Mouse (Mus musculus): Measurements from ENCODE around the gene Cbl.

Gene Cbl

DNA sequence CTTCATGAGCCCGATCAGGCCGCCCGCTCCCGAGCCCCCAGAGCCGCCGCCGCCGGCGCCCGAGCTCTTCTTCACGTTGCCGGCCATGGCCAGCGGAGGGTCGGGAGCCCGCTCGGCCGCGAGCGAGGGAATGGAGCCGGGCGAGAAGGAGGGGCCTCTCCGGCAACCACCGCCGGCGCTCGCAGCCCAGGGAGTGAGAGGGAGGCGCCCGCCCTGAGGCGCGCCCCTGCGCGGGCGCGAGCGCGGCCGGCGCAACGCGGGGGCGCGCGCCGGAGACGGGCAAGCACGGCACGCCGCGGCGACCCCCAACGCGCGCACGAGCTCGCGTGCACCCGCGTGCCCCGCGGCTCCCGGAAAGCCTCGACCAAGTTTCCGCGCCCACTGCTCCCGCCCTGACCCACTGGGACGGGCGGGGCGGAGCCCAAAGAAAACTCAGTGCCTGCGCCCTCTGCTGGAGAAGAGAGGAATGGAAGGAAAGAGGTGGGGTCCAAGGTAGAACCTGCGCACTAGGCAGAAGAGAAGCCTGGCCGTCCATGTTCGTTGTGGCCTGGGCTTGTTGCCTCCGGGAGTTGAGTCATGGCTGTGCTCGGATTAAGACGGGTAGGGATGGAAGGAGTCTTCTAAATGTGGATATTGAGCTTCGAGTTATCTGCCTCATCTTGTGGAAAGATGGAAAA is at the start of gene Cbl:
Gene Cbl (minus strand): TSS at position 248 of the 677 bp plus-strand sequence.
- peak; percentile 97 to 99 for DNase-seq (ENCODE audit: low spot score in 2 of 2)

DNA sequence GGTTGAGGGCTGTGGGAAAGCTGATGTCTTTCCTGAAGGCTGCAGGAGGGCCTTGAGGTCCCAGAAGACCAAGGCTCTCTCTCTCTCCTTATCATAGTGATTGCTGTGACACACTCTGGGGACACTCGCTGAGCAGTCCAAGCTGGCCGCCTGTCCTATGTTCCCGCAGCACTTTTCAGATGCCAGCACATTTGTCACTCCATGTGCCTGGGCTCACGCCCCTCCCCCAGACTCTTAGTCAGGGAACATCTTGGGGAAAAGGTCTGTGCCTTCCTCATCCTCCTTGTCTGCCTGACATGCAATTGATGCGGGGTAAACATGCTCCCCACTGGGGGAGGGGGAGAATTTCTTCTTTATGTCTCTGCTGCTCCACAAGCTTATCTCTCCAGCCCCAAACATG is 49.3 kb upstream of the Cbl start:
- no peak for DNase-seq (ENCODE audit: low spot score in 2 of 2)

DNA sequence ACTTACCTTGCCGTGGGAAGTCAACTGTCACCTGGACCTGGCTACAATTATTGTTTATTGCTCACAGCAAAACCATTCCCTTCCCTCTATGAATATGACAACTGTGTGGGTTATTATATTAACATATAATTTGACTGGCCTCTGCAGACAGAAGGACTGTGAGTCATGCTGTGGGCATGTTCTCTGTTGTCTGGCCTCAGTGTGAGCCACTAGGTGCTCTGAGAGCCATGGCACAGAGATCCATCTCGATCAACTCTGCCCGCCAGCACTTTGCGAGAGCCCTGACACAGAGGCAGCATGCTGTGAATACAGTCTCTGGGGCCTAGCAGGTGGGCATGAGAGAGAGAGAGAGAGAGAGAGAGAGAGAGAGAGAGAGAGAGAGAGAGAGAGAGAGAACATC is 36.1 kb upstream of the Cbl start:
- DNase-seq (ENCODE audit: low spot score in 2 of 2): no peak

DNA sequence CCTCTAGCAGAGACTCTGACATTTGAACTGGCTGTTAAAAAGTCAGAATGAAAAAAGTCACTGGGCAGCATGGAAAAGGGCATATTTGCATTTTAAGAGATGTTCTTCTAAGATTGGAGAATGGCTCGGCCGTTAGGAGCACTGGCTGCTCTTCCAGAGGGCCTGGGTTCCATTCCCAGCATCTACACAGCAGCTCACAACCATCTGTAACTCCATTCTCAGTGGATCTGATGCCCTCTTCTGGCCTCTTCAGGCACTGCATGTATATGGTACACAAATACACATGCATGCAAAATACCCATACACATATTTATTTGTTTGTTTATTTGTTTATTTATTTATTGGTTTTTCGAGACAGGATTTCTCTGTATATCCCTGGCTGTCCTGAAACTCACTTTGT is 35.2 kb upstream of the Cbl start:
- no peak for DNase-seq (ENCODE audit: low spot score in 2 of 2)

DNA sequence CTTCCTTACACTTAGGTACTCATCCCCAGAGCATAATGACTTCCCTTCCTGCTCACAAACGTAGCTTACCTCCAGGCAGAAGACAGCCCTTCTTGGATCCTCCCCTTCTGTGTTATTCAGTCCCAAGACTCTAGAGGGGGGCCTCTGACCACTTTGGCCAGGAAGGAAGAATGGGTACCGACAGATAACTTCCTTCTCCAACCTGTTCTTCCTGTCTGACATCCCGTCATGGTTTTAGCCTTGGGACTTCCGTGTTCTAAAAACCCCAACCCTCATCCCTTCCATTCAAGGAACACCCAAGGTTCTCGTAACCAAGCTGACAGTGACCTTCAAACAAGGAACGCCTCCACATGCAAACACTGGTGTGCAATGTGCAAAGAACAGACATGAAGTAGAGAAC is 34.6 kb upstream of the Cbl start, which contains the start of gene Nlrx1:
Gene Nlrx1 (minus strand): TSS at position 168 of the 400 bp plus-strand sequence.
- no peak for DNase-seq (ENCODE audit: low spot score in 2 of 2)

DNA sequence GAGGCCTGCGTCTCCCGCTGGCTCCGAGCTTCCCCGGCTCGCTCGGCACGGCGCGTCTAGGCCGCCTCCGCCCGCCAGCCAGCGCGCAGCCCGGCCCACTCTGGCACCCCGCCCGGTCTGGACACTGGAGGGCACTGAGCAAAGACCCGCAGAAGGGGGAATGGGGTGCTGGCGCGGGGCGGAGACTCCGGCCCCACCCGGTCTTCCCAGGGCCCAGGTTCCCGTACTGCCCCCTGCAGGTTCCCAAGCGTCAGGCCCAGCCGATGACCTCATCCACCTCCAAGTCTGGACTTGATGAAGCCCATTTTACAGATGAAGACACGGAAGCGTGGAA is 34.1 kb upstream of the Cbl start:
- DNase-seq (ENCODE audit: low spot score in 2 of 2): peak; percentile 55 to 71

DNA sequence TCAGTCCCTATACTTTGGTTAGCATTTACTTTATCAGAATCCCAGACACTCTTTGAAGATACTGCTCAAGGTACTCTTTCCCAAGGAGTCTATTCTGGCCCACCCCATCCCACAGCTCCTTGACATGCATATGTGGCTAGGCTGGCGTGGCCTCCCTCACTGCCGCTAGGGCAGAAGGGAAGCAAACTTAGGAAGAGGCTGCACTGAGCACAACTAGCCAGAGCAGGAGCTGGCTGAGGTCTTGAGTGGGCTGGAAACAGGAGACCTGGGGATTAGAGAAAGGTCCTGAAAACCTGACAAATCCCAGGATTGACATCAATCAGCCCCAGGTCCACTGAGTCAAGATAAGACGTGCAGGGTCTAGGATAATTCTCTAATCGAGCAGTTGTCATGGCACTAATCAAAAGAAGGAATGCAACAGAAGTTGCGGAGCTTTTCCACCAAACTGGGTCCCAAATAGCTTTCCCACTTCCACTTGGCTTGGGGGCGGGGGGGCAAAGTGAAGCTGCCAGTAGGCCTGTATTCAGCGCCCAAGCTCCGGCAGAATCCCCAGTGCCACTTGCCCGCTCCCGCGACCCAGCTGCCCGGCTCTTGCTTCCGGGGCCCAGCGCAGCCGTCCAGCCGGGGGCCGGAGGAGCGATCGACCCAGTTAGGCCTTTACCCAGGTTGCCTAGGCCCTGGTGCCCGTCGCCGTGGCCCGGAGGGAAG is 33.6 kb upstream of the Cbl start:
- DNase-seq (ENCODE audit: low spot score in 2 of 2): no peak

DNA sequence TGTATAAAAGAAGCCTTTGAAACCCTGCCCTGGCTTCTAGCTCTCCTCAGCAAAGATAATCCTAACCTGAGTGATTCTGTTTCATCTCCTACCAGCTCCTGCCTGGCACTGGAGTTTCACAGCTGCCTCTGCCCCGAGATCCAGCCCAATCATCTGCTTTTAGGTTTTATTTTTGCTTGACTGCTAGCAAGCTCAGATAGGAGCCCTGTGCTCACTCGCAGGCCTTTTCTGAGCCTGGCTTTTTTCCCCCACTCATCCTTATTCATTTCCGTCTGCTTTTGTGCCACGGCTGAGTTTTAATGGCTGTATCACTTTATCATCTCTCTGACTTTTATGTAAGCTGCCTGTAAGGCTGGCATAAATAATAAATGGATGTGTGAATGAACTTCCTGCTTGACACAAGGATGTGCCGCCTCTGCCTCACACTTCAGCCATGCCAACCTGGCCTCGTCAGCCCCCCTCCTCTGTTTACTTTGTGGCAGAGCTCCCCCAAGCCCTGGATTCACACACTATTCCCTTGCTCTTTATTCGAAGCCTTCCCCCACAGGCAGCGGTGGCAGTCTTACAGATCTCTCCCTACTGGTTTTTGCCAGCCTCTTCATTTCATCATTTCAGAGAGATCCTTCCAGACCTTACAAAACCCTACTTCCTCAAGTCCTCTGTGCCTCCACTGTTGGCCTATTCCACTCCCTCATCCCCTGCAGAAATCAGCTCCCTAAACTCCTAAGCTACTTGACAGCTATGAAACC is 32.8 kb upstream of the Cbl start:
- peak in 1 of 2 experiments; percentile 32 for DNase-seq (ENCODE audit: low spot score in 2 of 2)

DNA sequence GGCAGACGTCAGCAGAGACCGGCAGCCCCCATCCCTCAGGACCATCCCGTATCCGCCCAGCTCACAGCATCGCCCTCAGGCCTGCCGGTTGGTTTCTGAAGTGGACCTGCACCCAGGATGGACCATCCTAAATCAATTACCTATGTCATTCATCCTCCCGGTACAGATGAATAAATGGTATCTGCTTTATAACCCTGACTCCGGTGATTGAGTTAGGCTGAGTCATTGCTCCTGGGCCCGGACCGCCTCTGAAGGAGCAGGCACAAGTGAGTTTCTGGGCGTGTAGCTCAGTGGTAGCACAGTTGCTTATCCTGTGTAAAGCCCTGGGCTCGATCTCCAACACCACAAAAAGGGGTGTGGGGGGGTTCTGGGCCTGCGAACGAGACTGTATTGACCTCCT is 27.5 kb upstream of the Cbl start:
- no peak for DNase-seq (ENCODE audit: low spot score in 2 of 2)

DNA sequence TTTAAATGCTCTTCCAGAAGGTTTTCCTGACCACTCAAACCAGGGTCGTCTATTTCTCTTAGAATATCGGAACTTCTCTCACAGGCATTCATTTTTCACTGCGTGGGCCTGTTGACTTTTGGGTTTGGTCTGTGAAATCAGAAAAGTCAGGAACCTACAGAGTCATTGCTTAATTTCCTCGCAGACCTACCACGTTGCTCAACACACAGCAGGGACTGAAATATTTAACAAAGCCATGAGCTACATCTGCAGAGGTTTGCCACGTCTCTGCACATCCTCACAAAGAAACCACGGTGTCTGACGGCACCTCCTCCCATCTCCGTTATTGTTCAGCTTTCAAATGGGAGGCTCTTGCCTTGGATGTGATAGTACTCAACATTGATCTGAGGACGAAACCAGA is 25.2 kb upstream of the Cbl start:
- DNase-seq (ENCODE audit: low spot score in 2 of 2): no peak

DNA sequence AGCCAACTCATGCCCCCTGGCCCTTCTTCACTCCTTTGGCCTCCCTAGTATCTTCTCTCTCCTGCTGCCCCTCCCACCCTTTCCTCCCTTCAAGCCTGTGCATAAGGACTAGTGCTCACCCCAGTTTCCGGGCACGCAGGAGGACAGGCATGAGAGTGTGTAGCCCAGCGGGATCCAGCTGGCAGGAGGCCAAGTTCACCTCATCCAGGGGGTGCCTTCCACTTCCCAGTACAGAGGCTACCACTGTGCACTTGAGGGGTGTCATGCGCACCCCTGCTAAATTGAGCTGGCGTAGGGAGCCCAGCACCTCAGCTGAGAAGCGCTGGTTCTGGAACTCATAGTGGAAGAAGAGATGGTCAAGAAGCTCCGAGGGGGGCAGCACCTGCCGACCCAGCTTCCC is 22.4 kb upstream of the Cbl start:
- no peak for DNase-seq (ENCODE audit: low spot score in 2 of 2)

DNA sequence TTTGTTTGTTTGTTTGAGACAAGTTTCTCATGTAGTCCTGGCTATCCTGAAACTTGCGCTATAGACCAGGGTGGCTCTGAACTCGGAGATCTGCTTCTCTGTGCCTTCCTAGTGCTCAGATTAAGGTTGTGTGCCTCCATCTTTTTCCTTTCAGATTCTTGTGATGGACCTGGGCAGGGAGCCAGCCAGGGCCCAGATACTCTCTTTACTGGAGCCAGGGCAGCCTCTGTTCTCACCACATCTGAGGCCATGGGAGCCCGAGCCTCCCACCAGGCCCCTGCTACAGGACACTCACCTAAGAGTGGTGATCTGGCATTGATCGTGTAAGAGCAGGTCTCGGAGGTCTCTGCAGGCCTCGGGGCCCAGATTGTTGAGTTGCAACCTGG is 21.3 kb upstream of the Cbl start:
- no peak for DNase-seq (ENCODE audit: low spot score in 2 of 2)

DNA sequence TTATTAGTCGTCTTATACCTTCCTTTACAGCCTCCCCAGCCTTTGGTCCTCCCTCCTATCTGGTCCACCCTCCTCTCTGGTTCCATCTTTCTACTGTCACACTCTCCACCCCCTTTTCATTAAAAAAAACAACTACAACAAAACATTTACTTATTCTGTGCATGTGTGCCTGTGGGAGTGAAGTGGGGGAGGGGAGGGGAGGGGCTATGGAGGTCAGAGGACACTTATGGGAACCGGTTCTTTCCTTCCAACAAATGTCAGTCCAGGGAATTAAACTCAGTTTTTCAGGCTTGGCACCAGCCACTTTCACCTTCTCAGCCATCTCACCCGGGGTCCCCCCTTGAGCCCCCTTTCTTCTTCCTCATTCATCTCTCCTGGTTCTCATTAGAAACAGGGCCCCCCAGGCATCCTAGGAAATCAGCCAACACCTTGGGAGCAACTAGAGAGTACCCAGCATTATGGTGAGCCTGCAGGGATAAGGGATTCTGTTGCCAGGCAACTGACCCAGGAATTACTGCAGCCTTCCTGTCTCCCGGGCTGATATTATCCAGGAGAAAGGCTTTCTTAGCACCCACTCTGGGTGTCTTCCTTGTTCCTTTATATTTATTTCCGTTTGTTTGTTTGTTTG is 20.8 kb upstream of the Cbl start:
- no peak for DNase-seq (ENCODE audit: low spot score in 2 of 2)

DNA sequence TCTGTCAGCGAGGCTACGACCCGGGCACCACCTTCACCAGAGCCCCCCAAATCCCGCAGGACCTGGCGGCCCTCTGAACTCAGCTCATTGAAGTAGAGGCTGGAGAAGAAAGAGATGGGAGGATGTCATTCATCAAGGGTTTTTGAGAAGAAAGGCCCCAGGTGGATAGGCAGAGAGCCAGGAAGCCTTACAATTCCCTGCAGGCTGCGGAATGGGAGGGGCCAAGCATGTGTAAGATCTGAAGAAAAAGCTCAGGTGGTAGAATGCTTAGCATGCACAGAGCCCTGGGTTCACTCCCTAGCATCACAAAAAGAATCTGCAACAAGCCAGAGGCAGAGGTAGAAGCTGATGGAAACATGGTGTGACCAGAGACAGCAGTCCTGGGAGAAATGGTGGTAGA is 19.6 kb upstream of the Cbl start:
- no peak for DNase-seq (ENCODE audit: low spot score in 2 of 2)

DNA sequence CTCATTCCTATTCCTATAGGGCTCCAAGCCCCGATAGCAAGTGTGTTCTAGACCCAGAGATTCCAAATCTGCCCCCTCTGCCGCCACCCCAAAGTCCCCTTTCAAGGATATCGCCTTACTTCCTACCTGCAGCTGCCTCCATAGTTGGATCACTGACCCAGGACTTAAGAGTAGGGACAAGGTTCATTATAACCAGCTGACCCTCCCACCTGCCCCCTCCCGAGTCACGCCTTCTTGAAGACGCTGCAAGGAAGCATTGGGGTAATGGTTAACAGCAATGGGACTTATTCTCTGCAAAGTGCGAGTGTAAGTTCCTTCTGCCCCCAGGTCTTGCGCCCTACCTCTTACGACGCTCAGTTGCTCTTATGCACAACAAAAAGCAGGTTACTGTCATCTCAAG is 17.5 kb upstream of the Cbl start, which contains the start of gene Pdzd3:
Gene Pdzd3 (minus strand): TSS at position 158 of the 400 bp plus-strand sequence.
- no peak for DNase-seq (ENCODE audit: low spot score in 2 of 2)

DNA sequence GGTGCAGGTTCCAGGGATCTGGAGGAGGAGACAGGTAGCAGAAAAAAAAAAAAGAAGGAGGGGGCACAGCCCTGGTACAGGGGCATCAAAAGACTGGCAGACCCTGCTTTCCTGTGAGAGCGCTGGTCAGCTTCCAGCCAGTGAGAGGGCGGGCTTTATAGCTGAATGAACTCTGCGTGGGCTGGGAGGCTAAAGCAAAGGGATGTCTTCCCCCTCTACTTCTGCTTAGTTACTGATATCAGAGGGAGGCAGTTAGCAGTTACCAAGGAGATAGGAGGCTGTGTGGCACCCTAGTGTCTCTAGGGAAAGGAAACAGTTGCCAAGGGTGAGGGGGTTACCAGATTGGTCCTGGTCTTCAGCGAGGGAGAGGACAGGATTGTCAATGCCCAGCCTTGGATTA is 16.6 kb upstream of the Cbl start:
- DNase-seq (ENCODE audit: low spot score in 2 of 2): no peak

DNA sequence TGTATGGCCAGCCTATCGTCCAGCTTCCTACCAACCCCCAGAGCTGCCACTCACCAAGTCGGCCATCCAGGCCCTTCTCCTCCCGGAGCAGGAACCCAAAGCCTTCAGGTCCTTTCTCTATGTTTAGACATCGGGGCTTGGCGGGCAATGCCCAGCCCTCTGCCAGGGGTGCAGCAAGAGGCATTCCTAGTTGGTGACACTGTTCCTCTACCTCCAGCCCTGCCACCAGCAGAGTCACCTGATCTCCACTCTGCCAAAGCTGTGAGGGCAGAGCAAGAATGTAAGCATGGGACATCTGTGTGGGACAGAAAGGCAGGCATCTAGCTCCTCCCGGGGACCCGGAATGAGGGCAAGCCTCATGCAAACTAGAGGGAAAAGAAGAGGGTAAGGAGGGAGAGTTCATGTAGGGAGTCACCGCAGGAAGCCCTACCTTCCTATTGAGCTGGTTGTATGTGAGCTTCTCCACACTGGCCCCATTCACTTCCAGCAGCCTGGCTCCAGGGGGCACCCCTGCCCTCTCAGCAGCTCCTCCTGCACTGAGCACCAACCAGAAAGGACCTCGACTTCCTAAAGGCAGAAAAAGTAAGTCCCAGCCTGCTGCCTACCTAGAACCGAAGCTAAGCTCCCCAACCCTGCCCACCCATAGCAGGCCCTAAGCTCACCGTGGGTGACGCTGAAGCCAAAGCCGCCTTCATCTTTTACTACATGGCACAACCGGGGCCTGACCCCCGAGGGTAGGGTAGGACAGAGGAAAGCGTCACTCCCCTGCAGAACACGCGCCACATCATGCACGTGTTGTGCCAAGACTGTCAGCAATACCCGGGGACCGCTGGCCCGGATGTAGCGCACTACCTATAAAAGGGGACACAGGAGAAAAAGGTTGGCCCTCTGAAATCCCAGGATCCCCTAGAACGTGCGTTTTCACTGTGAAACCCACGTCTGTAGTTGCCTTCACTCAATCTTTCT is 15.6 kb upstream of the Cbl start:
- DNase-seq (ENCODE audit: low spot score in 2 of 2): peak in 1 of 2 experiments; percentile 45

DNA sequence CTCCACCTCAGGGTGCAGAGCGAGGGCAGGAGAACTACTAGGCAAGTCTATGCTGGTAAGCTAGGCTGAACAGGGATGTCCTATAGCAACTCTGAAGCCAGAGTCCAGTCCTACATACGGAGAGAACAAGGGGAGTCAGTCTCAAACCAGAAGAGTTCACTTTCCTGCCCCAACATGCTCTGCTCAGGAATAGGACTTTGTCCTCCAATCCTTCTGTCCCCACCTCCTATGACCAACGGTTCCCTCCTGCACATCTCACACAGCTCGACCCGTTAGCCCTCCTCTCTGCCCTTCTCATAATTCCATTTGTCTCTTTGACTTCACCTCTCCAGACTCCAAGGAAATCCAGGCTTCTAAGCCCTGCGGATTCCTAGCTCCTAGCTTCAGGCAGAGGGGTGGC is 14.1 kb upstream of the Cbl start:
- DNase-seq (ENCODE audit: low spot score in 2 of 2): no peak

DNA sequence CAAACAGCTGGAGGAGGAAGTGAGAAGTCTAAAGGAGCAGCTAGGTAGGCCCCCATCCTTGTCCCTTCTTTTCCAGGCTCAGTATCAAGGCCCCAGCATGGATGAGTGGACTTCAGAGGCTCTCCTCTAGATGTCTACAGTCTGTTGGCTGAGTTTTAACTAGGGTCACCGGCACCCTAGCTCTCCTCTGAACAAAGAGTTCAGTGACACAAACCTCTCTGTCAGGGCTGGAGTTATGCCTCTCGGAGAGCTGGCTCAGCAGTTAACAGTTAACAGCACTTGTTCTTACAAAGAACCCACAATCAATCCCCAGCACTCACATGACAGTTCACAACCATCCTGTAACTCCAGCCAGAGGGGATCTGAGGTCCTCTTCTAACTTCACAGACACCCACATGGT is 9.8 kb upstream of the Cbl start:
- DNase-seq (ENCODE audit: low spot score in 2 of 2): no peak

DNA sequence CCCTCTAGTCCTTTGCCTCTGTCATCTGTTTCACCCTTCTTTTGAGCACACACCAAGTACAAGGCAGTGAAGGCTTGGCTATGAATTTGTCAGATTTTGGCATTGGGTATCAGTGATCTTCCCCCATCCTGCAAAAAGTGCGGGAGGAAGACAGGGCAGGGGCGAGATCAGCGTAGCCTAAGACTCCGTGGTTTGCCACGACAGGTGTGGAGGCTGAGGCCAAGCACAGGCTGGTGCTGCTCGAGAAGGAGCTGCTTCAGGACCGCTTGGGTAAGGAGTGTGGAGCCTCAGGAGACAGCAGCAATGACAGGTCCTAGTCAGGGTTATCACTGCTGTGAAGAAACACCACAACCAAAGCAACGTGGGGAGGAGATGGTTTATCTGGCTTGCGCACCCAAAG is 7.6 kb upstream of the Cbl start:
- no peak for DNase-seq (ENCODE audit: low spot score in 2 of 2)

DNA sequence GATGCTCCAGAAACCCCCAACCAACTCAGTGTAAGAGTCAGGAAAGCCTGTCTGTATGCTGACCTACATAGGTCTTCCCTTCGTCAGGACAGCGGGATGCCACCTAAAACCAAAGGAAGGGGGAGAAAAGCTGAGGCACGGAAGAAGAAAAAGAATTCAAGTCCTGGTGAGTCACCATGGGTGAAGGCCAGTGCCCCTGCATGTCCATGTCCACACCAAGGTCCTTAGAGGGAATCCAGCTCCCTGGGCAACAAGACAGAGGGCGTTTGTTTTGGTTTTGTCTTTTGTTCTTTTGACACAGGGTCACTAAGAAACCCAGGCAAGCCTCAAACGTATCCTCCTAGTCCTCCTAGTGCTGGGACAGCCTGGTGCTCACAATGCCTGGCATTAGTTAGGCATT is 7.1 kb upstream of the Cbl start:
- no peak for DNase-seq (ENCODE audit: low spot score in 2 of 2)
